Mouse (Mus musculus) heart, adult 9 months (tissue): Measurements from ENCODE around the gene Apod.

ENCODE experiments used
- DNase-seq, 2 experiments: peaks; one replicate each; pipeline ENCODE4 v3.0.0; 2022; ENCODE audit warnings: low spot score in 2 of 2

Gene Apod

DNA sequence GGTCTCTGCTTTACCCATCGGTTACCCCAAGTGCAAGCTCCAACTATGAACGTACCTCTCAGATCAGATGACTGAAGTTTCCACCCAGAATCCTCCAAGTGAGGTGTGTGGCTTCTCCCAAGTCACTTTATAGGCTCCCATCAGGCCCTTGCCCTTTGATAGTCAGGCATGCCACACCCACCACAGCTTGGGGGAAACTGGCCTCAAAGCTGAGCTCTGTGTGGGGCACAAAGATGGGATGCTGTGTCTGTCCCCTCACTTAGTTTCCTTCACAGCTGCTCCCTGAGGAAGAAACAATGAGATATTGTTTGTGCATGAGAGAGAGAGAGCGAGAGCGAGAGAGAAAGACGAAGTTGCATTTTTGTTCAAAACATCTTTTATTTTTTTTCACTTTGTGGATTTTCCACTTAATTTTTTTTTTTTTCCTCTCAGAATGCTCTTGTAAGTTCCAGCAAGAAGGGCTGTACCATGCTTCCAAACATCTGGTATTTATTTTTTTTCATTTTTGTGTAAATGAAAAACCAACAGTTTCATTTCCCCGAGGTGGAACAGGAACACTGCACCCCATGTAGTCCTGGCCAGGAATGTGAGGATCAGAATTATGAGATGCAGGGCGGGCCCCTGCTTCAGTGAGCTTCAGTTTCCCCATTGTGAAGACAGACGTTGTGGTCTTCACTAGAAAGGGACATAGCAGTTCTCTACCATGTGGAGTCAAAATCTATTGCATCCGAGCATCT, at the start of gene Apod:
Gene Apod, minus strand, starts transcription at position 312 of the 737 bp plus-strand sequence.
- DNase-seq = no peak

DNA sequence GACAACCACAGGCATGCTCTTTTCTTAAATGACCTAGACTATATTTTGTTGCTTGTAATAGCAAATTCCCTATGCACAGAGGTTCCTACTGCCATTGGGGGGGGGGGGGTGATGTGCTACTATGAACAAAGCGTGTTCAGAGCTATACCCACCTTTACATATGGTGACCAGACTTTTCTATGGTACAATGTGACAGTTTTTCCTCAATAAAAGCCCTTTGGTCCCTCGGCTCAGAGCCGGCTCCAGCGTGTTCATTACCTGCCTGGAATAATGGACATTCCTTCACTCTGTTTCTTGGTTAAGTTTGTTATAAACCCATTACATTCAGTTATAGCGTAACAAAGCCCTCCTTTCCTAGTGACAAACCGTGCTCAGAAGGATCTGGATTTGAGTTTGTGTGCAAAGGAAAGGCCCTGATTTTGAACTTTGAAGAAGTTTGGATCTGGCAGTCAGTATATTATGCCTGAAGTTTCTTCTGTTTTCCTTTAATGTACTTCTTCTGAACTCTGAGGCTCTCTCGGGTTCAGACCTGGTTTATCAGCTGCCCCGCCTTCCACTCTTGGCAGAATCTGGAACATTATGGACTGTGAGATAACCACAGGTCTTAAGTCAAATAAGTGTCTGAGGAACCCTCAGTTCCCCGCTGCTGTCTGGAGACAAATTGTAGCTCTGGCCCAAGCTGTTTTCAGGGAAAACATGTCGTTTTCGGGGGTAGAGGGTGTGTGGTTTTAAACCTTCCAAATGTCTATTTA, 49.3 kb upstream of the Apod start:
- DNase-seq = no peak

DNA sequence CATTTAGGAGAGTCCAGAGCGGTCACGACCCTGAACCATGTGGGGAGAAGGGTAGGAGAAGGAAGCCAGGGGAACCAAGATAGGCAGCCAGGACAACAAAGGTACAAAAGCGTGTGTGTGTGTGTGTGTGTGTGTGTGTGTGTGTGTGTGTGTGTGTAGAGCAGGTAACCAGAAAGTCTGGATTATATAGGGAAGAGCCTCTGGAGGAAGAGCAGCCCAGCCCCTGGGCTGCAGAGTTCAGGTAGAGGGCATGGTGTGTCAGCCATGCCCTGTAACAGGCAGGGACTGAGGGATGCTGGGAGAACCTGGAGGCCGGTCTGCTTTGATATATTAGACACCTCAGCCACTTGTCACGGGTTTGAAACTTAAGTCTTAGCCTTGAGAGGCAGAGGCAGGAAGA, 44.9 kb upstream of the Apod start:
- DNase-seq = no peak

DNA sequence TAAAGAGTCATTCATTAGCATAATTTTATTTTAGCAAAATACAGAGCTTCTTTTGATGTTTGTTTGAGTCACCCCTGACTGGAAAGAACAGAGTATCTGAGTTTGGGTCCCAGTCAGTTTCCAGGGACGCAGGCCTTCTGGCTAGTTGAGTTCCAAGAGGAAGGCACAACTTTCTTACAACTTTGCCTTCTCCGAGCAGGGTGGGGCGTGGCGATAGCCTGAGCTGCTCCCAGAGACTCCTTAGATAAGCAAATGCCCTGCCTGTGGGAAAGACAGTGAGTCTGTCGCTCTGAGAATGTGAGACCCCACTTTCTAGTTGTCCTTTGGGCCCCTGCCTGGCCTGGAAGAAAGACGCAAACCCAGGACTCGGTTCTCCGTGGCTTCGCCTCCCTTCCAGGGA, 44.4 kb upstream of the Apod start:
- no peak for DNase-seq

DNA sequence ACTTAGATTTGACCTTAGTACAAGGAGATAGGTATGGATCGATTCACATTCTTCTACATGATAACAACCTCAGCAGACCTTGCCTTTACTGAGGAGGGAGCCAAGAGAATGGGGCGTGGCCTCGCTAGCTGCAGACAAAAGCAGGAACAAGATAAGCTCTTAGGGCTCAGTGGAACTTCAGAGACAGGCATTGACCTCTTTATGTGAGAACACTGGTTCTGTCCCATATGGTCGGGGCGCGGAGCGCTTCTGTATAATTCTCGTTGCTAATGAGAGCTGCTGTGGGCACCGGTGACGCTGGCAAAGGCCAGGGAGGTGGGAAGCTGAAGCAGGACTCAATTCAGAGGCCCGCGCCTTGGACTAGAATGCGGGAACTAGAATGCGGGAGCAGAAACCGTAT, 44.0 kb upstream of the Apod start:
- no peak for DNase-seq

DNA sequence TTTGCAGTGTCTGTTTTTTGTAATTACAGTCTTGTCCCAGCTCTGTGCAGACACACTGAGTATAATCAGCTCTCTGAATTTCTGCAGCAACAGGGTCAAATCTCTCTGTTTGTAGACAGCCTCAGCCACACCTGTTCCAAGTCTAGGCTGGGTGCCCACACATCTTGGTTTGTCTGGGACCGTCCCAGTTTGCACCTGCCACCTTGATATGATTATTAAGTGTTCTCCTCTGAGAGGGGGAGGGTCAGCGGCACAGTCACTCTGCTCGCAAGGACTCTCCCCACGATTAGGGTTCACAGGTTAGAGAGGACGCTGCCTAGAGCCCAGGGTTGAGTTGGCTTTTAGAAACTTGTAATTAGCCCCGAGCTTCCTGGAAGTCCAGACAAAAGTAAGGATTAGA, 41.3 kb upstream of the Apod start:
- no peak for DNase-seq

DNA sequence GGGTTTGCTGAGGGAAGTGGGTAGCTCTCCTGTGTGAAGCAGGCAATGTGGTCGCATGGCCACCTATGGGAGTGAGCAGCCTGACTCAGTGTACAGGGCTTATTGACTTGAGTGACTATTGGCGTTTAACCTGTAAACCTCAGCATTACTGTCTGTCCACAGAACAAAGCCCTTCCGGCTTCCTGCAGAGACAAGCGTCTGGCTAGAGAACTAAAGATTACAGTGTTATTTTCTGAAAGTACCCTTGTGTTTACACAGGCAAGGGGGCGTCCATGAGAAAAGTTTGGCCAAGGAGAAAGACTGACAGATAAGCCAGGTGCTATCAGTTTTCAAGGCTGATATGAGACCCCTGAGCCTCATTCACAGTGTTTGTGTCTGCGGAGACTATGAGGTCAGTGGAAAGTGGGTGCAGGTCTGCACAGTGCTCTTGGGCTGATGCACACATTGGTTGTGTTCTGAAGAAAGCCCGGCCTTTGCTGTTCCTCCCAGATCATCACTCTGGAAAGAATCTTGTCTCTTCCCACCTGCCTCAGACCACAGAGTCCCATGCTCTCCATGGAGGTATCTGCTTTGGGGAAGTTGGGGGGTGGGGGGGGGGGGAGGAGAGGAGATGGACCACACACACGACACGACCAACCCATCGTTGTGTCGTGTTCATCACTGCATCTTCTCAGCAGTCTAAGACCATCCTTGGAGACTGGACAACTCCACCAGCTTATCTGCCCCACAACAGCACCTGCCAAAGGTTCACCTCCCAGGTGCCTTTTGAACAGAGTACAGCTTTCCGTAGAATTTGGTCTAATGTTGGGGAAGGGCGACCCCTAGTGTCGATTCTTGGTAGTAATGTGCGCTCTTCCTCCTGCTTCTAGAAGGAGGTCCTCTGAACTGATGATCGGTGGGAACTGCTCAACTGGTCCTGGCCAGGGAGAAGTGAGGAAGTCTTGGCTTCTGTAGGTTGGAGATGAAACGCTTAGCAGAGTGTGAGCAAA, 40.0 kb upstream of the Apod start:
- DNase-seq = peak in 1 of 2 experiments; percentile 54

DNA sequence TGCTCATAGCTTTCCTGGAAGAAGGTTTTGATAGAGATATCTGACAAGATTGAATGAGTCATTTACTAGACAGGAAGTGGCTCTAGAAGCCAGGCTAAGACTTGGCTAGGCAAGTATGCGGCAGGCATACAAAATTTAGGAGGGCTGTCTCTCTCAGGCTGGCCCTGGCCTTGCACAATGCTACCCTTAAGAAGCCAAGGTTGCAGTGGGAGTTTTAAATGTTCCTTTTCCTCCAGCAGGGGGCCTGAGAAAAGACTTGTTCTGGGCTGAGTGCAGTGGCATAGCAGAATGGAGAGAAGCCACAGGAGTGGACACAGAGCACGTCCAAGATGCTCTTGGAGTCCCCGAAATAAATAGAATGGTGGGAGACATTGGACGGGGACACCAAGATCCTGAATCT, 38.4 kb upstream of the Apod start:
- DNase-seq = peak; percentile 28 to 31

DNA sequence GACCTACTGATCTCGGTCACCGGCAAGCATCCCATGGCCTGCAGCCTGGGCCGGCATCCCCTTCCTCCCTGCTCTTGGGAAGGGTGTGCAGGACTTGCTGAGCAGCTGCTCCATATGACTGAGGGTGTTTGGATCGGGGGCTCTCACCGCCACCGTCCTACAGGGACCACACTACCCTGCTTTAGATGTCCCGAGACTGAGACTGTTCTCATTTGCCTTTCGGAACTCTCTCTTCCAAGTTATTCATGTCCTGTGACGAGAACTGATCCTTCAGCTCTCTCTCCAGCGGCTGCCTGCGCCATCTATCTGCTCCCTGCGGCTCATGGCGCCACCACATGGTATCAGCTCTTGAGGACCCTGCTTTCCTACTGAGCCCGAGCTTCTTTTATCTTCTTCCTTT, 33.0 kb upstream of the Apod start:
- DNase-seq = peak; percentile 59 to 78

DNA sequence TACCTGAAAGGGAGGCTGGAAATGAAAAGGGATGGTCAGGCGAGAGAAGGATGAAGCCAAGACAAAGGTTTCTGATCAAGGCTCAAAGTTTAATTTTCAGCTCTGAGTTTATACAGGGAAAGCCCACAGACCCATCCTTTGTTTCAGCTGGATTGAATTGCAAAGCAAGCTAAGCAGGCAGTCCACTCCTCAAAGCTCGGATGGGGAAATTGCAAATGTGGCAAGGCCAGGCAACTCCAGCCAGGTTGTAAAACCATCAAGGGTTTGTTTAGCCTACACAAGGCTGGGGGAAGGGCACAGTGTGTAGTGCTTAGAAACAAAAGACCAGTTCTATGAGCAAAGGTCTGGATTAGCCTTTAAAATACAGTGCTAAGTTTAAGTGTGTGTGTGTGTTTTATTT, 28.4 kb upstream of the Apod start:
- DNase-seq = no peak

DNA sequence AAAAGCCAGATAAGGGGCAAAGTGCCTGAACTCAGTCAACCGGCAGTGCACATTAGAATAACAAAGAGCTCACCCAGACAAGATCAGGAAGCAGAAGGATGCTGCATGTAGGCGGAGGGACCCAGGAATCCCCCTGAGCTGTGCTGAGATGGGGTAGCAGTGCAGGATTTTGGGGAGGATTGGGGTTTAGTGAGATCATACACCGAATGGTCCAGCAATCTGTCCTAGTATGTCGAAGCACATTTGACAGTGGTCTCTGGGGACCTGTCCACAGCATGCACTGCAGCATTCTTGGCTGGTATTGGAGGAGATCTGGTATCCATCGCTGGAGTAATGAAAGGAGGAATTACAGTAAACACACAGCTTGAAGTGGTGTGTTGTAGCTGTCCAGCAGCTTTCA, 27.9 kb upstream of the Apod start:
- peak; percentile 51 to 58 for DNase-seq

DNA sequence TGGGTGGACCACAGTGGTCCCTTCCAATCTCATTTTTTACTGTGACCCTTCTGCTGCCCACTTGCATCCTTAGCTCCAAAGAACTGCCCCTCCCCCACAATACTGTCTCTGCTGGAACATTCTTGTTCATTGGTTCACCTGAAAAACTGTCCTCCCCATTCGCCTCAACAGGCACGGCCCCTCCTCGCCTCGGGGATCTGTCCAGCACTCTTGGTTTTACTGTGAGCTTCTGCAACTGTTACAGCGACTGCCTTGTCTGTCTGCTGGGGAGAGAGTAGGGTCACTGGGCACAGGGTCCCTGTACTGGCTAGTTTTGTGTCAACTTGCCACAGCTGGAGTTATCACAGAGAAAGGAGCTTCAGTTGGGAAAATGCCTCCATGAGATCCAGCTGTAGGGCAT, 24.7 kb upstream of the Apod start:
- no peak for DNase-seq

DNA sequence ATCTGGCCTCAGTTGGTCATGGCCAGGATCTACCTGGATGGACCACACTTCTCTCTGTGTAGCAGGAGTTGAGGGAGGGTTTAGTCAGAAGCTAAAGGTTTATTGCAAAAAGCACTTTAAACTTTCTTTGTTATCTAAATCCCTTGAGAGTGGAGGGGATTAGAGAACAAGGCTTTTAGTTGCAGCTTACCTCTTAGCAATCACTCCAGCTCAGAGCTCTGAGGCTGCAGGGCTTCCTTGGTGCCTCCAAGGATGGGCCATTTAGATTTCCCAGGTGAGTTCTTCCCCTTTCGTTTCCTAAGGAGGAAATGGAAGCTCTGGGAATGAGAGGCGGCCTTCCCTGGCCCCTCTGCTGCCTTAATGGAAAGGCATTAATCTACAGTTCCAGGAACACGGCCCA, 23.3 kb upstream of the Apod start:
- DNase-seq = no peak

DNA sequence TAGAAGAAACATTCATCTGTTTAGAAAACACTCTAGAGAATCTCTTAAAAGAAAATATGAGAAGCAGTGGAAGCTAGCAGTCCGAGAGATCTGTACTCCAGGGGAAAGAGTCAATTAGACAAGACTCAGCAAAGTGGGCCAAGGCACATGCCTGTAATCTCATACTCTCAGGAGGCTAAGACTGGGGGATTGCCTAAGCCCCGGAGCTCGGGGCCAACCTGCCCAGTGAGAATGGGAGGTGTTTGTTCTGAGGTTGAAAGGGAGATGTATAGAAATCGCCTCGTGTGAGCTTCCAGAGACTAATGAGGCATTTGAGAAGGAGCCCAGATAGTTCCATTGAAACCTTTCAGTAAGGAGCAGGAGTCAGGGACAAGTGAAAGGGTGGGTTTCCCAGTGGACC, 20.2 kb upstream of the Apod start:
- DNase-seq = no peak

DNA sequence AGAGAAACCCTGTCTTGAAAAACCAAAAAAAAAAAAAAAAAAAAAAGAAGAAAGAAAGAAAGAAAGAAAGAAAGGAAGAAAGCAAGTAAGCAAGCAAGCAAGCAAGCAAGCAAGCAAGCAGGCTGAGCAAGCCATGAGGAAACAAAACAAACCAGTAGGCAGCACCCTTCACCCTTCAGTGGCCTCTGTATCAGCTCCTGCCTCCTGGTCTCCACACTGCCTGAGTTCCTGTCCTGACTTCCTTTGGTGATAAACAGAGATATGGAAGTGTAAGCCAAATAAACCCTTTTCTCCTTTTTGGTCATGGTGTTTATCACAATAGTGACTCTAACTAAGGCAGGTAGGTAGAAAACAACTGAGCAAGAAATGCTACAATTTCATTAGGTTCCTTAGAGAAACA, 18.0 kb upstream of the Apod start:
- no peak for DNase-seq

DNA sequence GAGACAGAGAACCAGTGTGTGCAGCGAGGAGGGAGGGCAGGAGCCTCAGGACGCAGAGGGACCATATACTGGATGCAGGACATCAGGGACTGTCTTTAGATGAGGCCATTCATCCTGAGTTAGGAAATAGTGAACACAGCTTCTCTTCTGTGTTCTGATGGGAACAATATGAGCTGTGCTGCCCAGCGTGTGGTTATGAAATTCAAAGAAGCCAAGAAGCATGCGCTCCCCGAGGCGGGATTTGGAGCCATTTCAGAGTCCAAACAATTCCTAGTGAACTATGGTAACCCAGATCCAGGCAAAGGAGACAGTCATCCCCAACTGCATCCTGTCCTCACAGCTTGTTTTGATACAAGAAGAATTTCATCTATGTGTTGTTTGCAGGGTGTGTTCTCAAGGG, 16.4 kb upstream of the Apod start:
- peak; percentile 68 to 80 for DNase-seq

DNA sequence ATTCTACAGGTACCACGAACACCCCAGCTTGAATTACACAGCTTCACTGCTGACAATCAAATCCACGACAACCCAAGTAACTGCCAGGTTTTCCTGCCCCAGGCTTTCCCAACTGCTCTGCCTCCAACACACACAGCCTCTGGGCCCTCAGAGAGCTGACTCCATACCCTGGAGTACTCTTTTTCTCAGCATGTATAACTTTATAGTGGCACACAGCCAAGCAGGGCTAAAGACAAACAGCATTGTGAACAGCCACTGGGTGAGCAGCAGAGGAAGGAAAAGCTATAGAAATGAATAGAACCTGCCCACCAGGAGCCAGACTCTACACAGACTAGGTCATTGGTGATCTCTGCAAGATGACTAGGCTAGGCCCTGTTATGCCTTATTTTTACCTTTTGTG, 15.1 kb upstream of the Apod start:
- DNase-seq = no peak

DNA sequence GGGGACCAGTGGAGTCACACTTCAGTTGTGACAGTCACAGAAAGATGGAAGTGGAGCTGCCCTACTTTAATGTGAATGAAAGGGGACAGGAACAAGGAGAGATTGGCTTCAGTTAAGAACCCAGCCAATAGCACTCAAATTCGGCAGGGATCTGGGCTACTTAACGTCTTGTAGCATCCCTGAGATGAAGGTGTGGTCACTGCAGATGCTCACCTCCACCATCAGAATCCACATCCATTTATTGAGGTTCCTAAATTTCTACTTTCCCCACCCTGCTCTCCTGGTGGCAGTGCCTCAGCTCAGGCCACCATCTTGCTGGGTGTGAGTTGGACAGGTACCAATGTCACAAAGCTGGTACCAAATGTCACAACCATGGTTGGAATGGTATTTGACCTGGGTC, 13.3 kb upstream of the Apod start:
- no peak for DNase-seq

DNA sequence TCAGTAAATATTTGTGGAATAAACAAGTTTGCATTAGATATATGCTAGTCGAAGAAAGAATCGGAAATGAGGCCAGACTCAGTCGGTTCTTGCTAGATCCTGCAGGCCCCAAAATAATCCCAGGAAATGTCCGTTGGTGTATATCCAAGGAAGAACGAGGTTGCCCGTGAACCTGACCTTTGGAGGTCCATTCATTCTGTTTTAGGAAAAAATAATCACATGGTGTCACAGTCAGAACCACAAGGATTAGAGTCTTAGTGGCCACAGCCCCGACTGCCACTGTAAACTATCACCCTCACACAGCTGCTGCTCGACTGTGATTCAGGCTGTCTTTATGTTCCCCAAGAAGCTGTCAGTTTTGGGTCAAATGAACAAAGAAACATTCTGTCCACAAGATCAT, 12.8 kb upstream of the Apod start:
- DNase-seq = peak in 1 of 2 experiments; percentile 32

DNA sequence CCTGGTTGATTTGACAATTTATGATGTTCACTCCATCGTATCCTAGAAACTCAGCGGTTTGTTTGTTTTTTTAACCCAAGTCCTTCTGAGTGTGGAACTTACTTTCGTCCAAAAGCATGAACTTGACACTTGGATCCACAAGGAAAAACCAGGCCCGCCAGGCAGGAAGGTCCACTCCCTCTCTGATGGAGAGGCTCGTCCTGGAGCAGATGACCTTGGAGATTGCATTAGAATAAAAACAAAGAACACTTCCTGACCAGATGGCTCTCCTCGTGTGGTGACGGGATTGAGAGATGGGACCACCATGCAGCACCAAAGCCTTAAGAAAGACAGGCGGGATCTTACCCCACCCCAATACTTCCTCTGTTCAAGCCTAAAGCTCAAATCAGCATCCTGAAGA, 12.1 kb upstream of the Apod start:
- DNase-seq = peak; percentile 81 to 82

DNA sequence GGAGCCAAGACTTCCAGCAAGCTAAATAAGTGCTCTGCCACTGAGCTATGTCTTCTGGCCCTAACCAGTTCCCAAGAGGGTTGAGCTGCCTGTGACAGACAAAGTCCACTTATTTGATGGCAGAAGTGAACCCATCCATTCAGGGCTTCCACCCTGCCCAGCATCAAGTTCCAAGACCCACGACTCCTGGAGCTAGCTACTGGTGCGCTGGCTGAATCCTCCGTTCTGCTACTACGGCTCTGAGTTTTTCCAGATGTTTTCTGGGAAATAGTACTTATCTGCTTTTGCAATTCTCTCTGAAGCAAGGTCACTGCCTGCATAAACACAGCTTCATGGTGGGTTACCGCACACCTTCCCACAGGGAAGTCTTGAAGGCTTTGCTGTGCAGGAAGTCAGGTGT, 11.4 kb upstream of the Apod start:
- DNase-seq = peak; percentile 68 to 71

DNA sequence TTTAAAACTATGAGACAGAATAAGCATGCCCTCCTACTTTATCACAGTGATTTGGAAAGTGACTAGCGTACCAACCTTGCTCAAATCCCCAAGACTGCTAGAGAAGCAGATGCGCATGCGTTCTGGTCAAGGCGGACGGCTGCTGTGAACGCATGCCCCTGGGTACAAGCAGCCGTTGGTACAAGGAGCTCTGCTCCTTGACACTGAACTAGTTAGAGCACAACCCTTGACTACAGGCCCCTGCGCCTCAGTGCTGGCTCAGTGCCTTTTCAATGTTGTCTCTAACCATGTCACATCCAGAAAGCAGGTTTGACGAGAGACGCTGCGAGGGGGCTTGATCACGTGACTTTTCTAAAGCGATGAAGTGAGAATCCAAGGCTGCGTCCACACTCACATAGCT, 10.5 kb upstream of the Apod start:
- no peak for DNase-seq
